Mouse (Mus musculus) embryonic facial prominence, embryonic 13.5 days (tissue): ENCODE measurements around the gene B3gnt3. TPM values are rescaled to one million over a fixed set of nuclear protein-coding genes. Genes with fewer than 3 reads are reported as not detected.
"Not testable (repeated sequence)": the region's sequence is repeated elsewhere in the genome, so short reads cannot be mapped to it uniquely, and the experiment has no call there.

Experiments used
- ATAC-seq: fragments of 200-750 bp; cut with Nextera tagmentation; 2 replicates; pipeline ENCODE4 v1.8.0; 2017; ENCODE audit warnings: low read depth; ENCODE audit not compliant: insufficient number of reproducible peaks, insufficient read depth, low FRiP score, low TSS enrichment
- H3K27ac ChIP-seq: fragments of 300-500 bp; sonication (generic); 2 replicates; pipeline ENCODE4 v1.5.1; 2015; ENCODE audit warnings: moderate library complexity, mild to moderate bottlenecking, inconsistent platforms
- H3K27me3 ChIP-seq: fragments of 300-500 bp; sonication (generic); 2 replicates; pipeline ENCODE4 v1.6.1; 2015; ENCODE audit warnings: mild to moderate bottlenecking, inconsistent platforms
- H3K36me3 ChIP-seq: fragments of 300-500 bp; sonication (generic); 2 replicates; pipeline ENCODE4 v1.6.1; 2015; ENCODE audit warnings: mild to moderate bottlenecking, inconsistent platforms
- H3K4me1 ChIP-seq: fragments of 300-500 bp; sonication (generic); 2 replicates; pipeline ENCODE4 v1.6.1; 2015; ENCODE audit warnings: inconsistent platforms
- H3K4me2 ChIP-seq: fragments of 300-500 bp; sonication (generic); 2 replicates; pipeline ENCODE4 v1.6.1; 2015; ENCODE audit warnings: moderate library complexity, mild to moderate bottlenecking, inconsistent platforms
- H3K4me3 ChIP-seq: fragments of 300-500 bp; sonication (generic); 2 replicates; pipeline ENCODE4 v1.5.1; 2015; ENCODE audit warnings: mild to moderate bottlenecking, inconsistent platforms
- H3K9ac ChIP-seq: fragments of 300-500 bp; sonication (generic); 2 replicates; pipeline ENCODE4 v1.6.1; 2015; ENCODE audit warnings: mild to moderate bottlenecking, inconsistent platforms
- H3K9me3 ChIP-seq: fragments of 300-500 bp; sonication (generic); 2 replicates; pipeline ENCODE4 v1.6.1; 2016; ENCODE audit warnings: inconsistent platforms
- WGBS: fragments of 180-500 bp; shearing (Covaris S2); methylation state at CpG from one replicate; pipeline ENCODE4 v1.1.7; 2015; ENCODE audit warnings: mixed read lengths; 5-methylcytosine and 5-hydroxymethylcytosine counted together
- polyA plus RNA-seq: library from polyadenylated mRNA; unstranded; fragments of >200 nt; fragmentation: Nextera tagmentation; extraction: Ambion mirVana; gene quantifications from 2 replicates; pipeline ENCODE4 v1.2.1, GENCODE M21; 2015

B3gnt3 gene
- polyA plus RNA-seq, 1 experiment from 2014 or later: 0.63 TPM

GRCm38 (mm10) chr8:71709134-71709799 is 7.7 kb upstream of the B3gnt3 start:
- peak overlapping the region; percentile 55 for H3K4me2 ChIP-seq
- H3K4me3 ChIP-seq: peak overlapping the region; percentile 22; the same call in 1 of the 2 replicates
- 0 out of 2 replicates have a peak overlapping the region, but pooled peaks have one; percentile 16 for H3K9ac ChIP-seq
- H3K9me3 ChIP-seq: no peaks in the 10 kb centered on the region
- H3K27me3 ChIP-seq: peaks cover 52% of the 10 kb centered on the region
- H3K36me3 ChIP-seq: no peaks in the 10 kb centered on the region
- no peak for ATAC-seq
- peaks cover 9% of the 10 kb centered on the region; the same call in 1 of the 2 replicates for H3K4me1 ChIP-seq
- H3K27ac ChIP-seq: no peak overlapping the region
- 31% methylated on average over 25 of the region's 25 CpGs for WGBS

- ATAC-seq: no peak
- H3K9ac ChIP-seq: no peak overlapping the region
- H3K27me3 ChIP-seq: peaks cover 66% of the 10 kb centered on the region
- H3K36me3 ChIP-seq: no peaks in the 10 kb centered on the region
- H3K27ac ChIP-seq: no peak overlapping the region
- 33% methylated on average over 8 of the region's 8 CpGs for WGBS
- H3K4me1 ChIP-seq: peaks cover 9% of the 10 kb centered on the region; the same call in 1 of the 2 replicates
- no peak overlapping the region for H3K4me3 ChIP-seq
- no peak overlapping the region for H3K4me2 ChIP-seq
- no peaks in the 10 kb centered on the region for H3K9me3 ChIP-seq
Observed at GRCm38 (mm10) chr8:71707874-71708273, 6.3 kb upstream of the B3gnt3 start.

GRCm38 (mm10) chr8:71703400-71703799 is 1.8 kb upstream of the B3gnt3 start:
- H3K9me3 ChIP-seq, H3K9ac ChIP-seq, H3K4me1 ChIP-seq, H3K36me3 ChIP-seq, H3K27ac ChIP-seq, H3K4me2 ChIP-seq, H3K4me3 ChIP-seq, ATAC-seq: not testable (repeated sequence)
- peaks cover 91% of the 10 kb centered on the region for H3K27me3 ChIP-seq

DNA sequence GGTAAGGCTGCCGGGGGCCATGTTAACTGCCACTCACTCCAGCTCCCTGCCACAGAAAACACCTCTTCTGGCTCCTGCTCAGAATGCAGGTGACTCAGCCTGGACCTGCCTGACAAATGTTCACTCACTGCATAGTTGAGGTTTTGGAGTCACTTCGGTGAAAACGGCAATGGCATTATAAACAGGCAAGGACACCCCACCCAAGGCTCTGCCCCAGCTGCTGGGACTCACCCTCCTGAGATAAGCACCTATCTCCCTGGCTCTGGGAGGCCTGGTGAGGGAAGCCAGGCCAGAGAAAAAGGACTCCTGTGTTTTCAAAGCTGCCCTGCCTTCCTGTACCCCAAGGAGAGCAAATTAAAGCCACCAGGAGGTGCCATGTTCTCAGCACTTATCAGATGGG is 1.3 kb upstream of the B3gnt3 start:
- Histone ChIP-seq H3K9me3 (no peaks in the 10 kb centered on the region), H3K27me3 (peaks cover 90% of the 10 kb centered on the region), H3K9ac (no peak overlapping the region), H3K36me3 (no peaks in the 10 kb centered on the region), H3K4me2 (no peak overlapping the region), H3K4me1 (peaks cover 9% of the 10 kb centered on the region), H3K4me3 (no peak overlapping the region), H3K27ac (no peak overlapping the region)
- WGBS: 81% methylated on average over 3 of the region's 3 CpGs
- ATAC-seq: no peak

- no peak for ATAC-seq
- Histone ChIP-seq H3K27me3 (peaks cover 86% of the 10 kb centered on the region), H3K9ac (no peak overlapping the region), H3K27ac (no peak overlapping the region), H3K4me3 (no peak overlapping the region), H3K9me3 (no peaks in the 10 kb centered on the region), H3K4me2 (no peak overlapping the region), H3K4me1 (peaks cover 9% of the 10 kb centered on the region), H3K36me3 (no peaks in the 10 kb centered on the region)
- 30% methylated on average over 4 of the region's 4 CpGs for WGBS
Observed at GRCm38 (mm10) chr8:71702087-71702432, 471 bp upstream of the B3gnt3 start.

DNA sequence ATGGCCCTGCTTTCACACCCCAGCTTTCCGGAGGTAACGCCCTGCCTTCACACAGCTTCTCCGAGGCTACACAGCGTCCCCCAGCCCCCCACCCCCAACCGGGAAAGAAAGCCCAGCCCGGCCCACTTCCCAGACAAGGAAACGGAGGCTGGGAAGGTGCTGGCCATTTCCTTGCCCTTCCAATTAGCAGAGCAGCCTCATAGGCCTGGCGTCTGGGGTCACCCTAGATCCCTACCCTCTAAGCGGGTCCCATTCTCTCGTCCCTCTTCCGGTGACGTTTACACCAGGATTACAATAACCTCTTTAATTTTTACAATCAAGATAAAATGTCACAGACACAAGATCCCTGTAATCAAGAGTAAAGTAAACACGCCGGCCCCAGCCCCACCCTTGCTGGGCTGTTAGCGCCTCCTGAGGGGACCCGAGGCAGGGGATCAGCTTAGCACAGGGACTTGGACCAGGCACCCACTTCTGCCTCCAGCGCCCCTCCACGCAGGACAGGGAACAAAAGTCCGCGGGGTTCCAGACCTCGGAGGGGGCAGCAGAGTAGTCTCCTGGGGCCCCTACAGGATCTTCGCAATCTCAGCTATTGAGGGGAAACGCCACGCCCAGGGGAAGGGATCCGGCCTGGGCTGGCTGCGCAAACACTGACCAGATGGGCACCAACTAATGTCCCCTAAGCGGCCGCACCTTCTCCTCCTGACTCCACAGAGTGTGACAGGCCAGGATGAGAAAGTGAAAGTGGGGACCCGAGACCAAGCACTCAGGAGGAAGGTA is 908 bp downstream of the B3gnt3 start:
- Histone ChIP-seq H3K4me3 (peak overlapping the region; percentile 29), H3K4me1 (peaks cover 9% of the 10 kb centered on the region), H3K27me3 (peaks cover 91% of the 10 kb centered on the region), H3K9ac (peak overlapping the region; percentile 46), H3K4me2 (peak overlapping the region; percentile 39), H3K36me3 (no peaks in the 10 kb centered on the region), H3K27ac (no peak overlapping the region), H3K9me3 (no peaks in the 10 kb centered on the region)
- ATAC-seq: no peak
- 10% methylated on average over 29 of the region's 29 CpGs for WGBS

GRCm38 (mm10) chr8:71695456-71695855 is 6.1 kb downstream of the B3gnt3 start:
- Histone ChIP-seq H3K4me1 (peaks cover 18% of the 10 kb centered on the region), H3K27me3 (peaks cover 93% of the 10 kb centered on the region)
- ATAC-seq, H3K36me3 ChIP-seq, H3K4me3 ChIP-seq, H3K9ac ChIP-seq, H3K4me2 ChIP-seq, H3K27ac ChIP-seq, H3K9me3 ChIP-seq: not testable (repeated sequence)
- WGBS: 61% methylated on average over 12 of the region's 12 CpGs

GRCm38 (mm10) chr8:71693166-71694041 is 8.2 kb downstream of the B3gnt3 start:
- Histone ChIP-seq H3K9ac (no peak overlapping the region), H3K36me3 (no peaks in the 10 kb centered on the region), H3K4me3 (peak overlapping the region; percentile 25), H3K9me3 (0 out of 2 replicates have a peak, but pooled peaks cover 2% of the 10 kb centered on the region), H3K27me3 (peaks cover 93% of the 10 kb centered on the region), H3K4me2 (peak overlapping the region; percentile 50), H3K4me1 (peaks cover 21% of the 10 kb centered on the region), H3K27ac (no peak overlapping the region)
- WGBS: 8% methylated on average over 68 of the region's 68 CpGs
- no peak for ATAC-seq

DNA sequence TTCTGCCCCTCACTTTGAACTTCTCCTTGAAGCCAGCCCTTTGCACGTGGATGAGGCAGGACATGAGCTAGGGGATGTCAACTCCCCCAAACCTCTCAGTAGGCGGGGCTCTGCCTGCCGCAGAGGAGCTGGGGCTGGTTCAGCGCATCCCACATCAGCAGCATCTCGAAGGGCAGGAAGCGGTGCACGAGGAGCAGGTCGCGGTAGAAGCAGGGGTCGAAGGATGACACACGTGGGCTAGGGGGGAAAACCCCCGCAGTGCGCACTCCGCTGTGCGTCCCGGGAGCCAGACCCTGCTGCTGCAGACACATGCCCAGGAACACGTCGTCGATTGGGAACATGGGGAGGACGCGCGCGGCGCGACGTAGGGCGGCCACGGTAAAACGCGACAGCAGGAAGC is 9.1 kb downstream of the B3gnt3 start:
- peaks cover 98% of the 10 kb centered on the region for H3K27me3 ChIP-seq
- no peak for ATAC-seq
- no peaks in the 10 kb centered on the region for H3K36me3 ChIP-seq
- WGBS: 4% methylated on average over 30 of the region's 30 CpGs
- H3K4me3 ChIP-seq: peak overlapping the region; percentile 10; the same call in 1 of the 2 replicates
- peaks cover 26% of the 10 kb centered on the region for H3K4me1 ChIP-seq
- 0 out of 2 replicates have a peak, but pooled peaks cover 2% of the 10 kb centered on the region for H3K9me3 ChIP-seq
- peak overlapping the region; percentile 50 for H3K4me2 ChIP-seq
- no peak overlapping the region for H3K9ac ChIP-seq
- H3K27ac ChIP-seq: no peak overlapping the region

DNA sequence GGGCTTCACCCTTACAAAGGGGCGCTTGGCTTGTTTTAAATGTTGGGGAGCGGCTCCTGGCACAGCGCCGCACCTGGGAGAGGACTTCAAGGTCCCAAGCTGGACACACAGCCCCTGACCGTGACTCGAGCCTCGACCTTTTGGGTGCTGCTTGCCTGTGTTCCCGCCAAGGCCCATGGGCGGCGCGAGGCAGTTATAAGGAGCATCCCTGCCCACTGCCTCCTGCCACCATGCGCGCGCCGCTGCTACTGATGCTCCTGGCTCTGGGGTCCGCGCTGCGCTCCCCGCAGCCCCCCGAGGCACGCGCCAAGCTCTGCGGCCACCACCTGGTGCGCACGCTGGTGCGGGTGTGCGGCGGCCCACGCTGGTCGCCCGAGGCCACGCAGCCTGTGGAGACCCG is 12.6 kb downstream of the B3gnt3 start, which contains the start of gene Insl3:
Insl3 (plus strand) TSS at position 187 of the 400 bp plus-strand sequence.
- no peak for ATAC-seq
- 0 out of 2 replicates have a peak, but pooled peaks cover 2% of the 10 kb centered on the region for H3K9me3 ChIP-seq
- peaks cover 100% of the 10 kb centered on the region for H3K27me3 ChIP-seq
- H3K4me3 ChIP-seq: 0 out of 2 replicates have a peak within 1 kb of the TSS, but pooled peaks have one; percentile 6
- no peaks in the 10 kb centered on the region for H3K36me3 ChIP-seq
- H3K27ac ChIP-seq: no peak within 1 kb of the TSS
- 5% methylated on average over 33 of the region's 33 CpGs for WGBS
- no peak within 1 kb of the TSS for H3K4me2 ChIP-seq
- no peak within 1 kb of the TSS for H3K9ac ChIP-seq
- H3K4me1 ChIP-seq: peaks cover 41% of the 10 kb centered on the region

DNA sequence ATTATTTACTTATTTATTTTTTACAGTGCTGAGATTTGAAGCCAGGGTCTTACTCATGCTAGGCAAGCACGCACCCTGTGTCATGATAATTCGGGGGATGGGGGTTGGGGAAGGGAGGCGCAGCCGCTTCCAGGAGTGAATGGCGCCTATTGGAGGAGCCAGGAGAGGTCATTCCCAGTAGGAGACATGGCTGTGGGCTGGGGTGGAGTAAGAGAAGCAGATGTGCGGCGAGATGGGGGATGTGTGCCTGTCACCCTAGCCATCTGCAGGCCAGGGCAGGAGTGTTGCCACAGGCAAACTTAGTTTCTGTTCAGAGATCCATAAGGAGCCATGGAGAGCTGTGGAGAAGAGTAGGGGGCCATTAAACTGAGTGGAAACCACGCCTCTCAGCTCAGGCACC is 14.0 kb downstream of the B3gnt3 start:
- H3K9me3 ChIP-seq: 0 out of 2 replicates have a peak, but pooled peaks cover 2% of the 10 kb centered on the region
- H3K36me3 ChIP-seq: no peaks in the 10 kb centered on the region
- WGBS: under 1% methylated on average over 8 of the region's 8 CpGs
- ATAC-seq: no peak
- no peak overlapping the region for H3K27ac ChIP-seq
- peaks cover 100% of the 10 kb centered on the region for H3K27me3 ChIP-seq
- no peak overlapping the region for H3K9ac ChIP-seq
- no peak overlapping the region for H3K4me2 ChIP-seq
- H3K4me3 ChIP-seq: no peak overlapping the region
- peaks cover 27% of the 10 kb centered on the region for H3K4me1 ChIP-seq
